Mouse (Mus musculus) 416B (cell line): ENCODE data around the gene 4931409K22Rik.

Experiments used
- DNase-seq: peaks from one replicate; pipeline ENCODE4 v3.0.0; 2011; ENCODE audit warnings: low read depth

The 4931409K22Rik gene

DNA sequence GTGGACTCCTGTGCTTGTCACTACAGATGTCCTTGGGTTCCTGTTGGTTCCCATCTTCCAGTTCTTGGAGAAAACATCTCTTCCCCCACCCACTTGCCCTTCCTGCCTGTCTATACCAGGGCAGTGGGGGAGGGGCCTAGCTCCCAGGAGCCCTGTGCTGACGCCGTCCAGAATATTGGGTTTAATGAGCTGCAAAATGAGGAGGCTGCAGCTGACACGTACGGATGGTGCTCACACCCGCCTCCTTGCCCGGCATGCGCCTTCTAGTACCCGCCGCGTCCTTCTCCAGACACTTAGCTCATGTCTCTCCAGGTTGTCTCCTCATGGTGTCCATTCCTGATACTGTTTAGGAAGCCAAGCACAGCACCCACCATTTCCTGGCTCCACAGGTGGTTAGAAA lies 57.5 kb downstream of the 4931409K22Rik start:
- DNase-seq = no peak

DNA sequence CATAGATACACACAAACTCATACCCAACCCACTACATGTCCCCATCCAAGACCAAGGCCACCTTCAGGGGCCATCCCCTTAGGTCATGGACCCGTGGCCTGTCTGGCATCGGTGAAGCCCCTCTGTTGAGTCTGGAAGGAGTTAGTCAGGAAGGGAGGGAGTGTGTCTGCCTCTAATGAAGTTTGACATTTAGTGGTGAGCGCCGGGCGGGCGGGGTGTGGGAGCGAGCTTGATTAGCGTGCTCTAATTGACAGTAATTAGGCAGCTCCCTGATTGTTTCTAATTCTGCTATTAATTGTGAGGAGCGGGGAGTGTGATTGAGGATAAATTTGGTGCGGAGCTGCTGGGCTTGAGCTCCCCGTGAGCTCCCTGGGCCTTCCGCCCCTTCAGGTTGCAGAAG lies 59.1 kb downstream of the 4931409K22Rik start:
- no peak for DNase-seq

DNA sequence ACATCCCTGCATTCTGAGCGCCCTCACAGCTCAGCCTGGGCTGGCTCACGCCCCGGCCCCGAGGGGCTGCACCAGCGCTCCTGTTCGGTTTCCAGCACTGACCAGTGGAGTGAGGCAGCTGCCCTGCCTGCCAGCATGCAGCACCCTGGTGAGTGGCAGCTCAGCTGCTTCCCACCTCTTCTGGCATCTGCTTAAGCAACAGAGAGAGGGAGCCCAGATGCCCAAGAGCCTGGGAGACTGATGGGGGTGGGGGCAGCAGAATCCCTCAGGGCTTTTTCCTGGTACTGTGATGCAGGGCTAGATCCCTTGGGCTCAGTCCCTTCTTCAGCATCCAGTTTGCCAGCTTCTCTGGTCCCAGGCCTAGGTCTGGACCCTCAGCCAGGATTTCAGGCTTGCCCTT lies 59.9 kb downstream of the 4931409K22Rik start:
- no peak for DNase-seq

DNA sequence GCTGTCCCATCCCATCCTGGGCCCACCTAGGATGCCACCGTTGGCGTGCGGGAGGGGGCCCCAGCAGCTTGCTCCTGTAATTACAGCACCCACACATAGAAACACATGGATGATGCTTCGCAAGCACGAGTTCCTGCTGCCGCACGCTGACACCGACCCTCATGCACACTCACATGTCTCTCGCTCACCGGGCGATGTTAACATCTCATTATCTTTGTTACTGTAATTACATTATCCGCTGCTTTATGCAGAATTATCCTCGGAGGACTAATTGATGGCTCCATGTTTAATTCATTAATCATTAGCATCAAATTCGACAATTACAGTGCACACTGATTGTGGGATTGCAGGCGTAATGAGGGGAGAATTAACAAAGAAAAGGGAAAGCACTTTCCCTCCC lies 61.6 kb downstream of the 4931409K22Rik start:
- no peak for DNase-seq
